In genomic region chrX:143881806-143882468, GRCm38 (mm10) we compare ENCODE assay signal across 18 mouse cellular contexts. TPM values are rescaled to one million over a fixed set of nuclear protein-coding genes. Genes with fewer than 3 reads are reported as not detected.
DNase-seq lines count a peak whose midpoint lies in the region; ATAC-seq and TF ChIP-seq lines count a peak whose summit lies in the region.
"Had no signal": no experiment of that assay in that cellular context is flagged by ENCODE, and none has a peak within 500 bp of the region (broad histone marks: within the 10 kb centered on the region; RNA-seq: fewer than 3 reads in every experiment).

No protein-coding gene starts in this region.

- H3K4me3 ChIP-seq in hindbrain, embryonic 16.5 days (ENCODE audit: low read length): no peak overlapping the region
- no peak overlapping the region for H3K4me3 ChIP-seq in hindbrain, embryonic 11.5 days (ENCODE audit: low read depth, low read length)
- no peak overlapping the region for H3K4me3 ChIP-seq in forebrain, postnatal 0 days (ENCODE audit: low read depth, low read length)
- H3K4me3 ChIP-seq: embryonic facial prominence, embryonic 12.5 days; midbrain, embryonic 12.5 days had no signal

- WGBS in hindbrain, embryonic 16.5 days: 50% methylated on average over 4 of the region's 4 CpGs
- 70% methylated on average over 4 of the region's 4 CpGs for WGBS in hindbrain, embryonic 11.5 days
- WGBS in forebrain, postnatal 0 days: 49% methylated on average over 4 of the region's 4 CpGs

- no peaks in the 10 kb centered on the region for H3K4me1 ChIP-seq in hindbrain, embryonic 16.5 days (ENCODE audit: control insufficient read depth, insufficient read depth, low read depth, low read length)
- H3K4me1 ChIP-seq in hindbrain, embryonic 11.5 days (replicated peaks; ENCODE audit: control insufficient read depth, insufficient read depth, low read length): no peaks in the 10 kb centered on the region
- no peaks in the 10 kb centered on the region for H3K4me1 ChIP-seq in forebrain, postnatal 0 days (ENCODE audit: insufficient read depth)
- H3K4me1 ChIP-seq: embryonic facial prominence, embryonic 12.5 days; midbrain, embryonic 12.5 days had no signal

- H3K36me3 ChIP-seq in hindbrain, embryonic 16.5 days (ENCODE audit: control insufficient read depth, insufficient read depth, low read length): no peaks in the 10 kb centered on the region
- H3K36me3 ChIP-seq in hindbrain, embryonic 11.5 days (ENCODE audit: control insufficient read depth, insufficient read depth, low read length): no peaks in the 10 kb centered on the region
- no peaks in the 10 kb centered on the region for H3K36me3 ChIP-seq in forebrain, postnatal 0 days (ENCODE audit: insufficient read depth)
- H3K36me3 ChIP-seq: embryonic facial prominence, embryonic 12.5 days; midbrain, embryonic 12.5 days had no signal

- TF ChIP-seq POLR2A in brain, embryonic 14.5 days (IDR thresholded peaks at IDR 0.05; ENCODE audit: borderline replicate concordance, extremely low read depth, insufficient read depth, insufficient read length, poor library complexity, severe bottlenecking): no peak

- no peak overlapping the region for H3K4me2 ChIP-seq in hindbrain, embryonic 16.5 days (ENCODE audit: low read length)
- H3K4me2 ChIP-seq in hindbrain, embryonic 11.5 days (replicated peaks; ENCODE audit: low read depth, low read length): no peak overlapping the region
- no peak overlapping the region for H3K4me2 ChIP-seq in forebrain, postnatal 0 days (ENCODE audit: low read depth)
- H3K4me2 ChIP-seq: embryonic facial prominence, embryonic 12.5 days; midbrain, embryonic 12.5 days had no signal

- ATAC-seq in hindbrain, embryonic 16.5 days: peak; percentile 80
- no peak for ATAC-seq in hindbrain, embryonic 11.5 days (ENCODE audit: low FRiP score)
- peak; percentile 81 for ATAC-seq in forebrain, postnatal 0 days
- ATAC-seq in CD4-positive, CD25-positive, alpha-beta regulatory T cell, adult 4 months: no peak
- ATAC-seq: intestine, postnatal 0 days; Patski had no signal

- no peaks in the 10 kb centered on the region for H3K27me3 ChIP-seq in hindbrain, embryonic 16.5 days (replicated peaks; ENCODE audit: control insufficient read depth, insufficient read depth, low read length)
- no peaks in the 10 kb centered on the region for H3K27me3 ChIP-seq in hindbrain, embryonic 11.5 days (ENCODE audit: control insufficient read depth, insufficient read depth, low read length)
- no peaks in the 10 kb centered on the region for H3K27me3 ChIP-seq in forebrain, postnatal 0 days (ENCODE audit: insufficient read depth, low read length)
- H3K27me3 ChIP-seq: CH12.LX; embryonic facial prominence, embryonic 12.5 days; midbrain, embryonic 12.5 days had no signal

- H3K27ac ChIP-seq in hindbrain, embryonic 16.5 days (ENCODE audit: low read depth, low read length): no peak overlapping the region
- no peak overlapping the region for H3K27ac ChIP-seq in hindbrain, embryonic 11.5 days (ENCODE audit: low read depth, low read length)
- H3K27ac ChIP-seq in forebrain, postnatal 0 days (ENCODE audit: low read depth, low read length): no peak overlapping the region
- H3K27ac ChIP-seq: embryonic facial prominence, embryonic 12.5 days; liver, embryonic 14.5 days; midbrain, embryonic 12.5 days had no signal

- no peak for DNase-seq in hindbrain, embryonic 11.5 days (ENCODE audit: low spot score)
- peak; percentile 2 for DNase-seq in lung, postnatal 10 days
- DNase-seq in lung, postnatal 14 days: no peak
- peak; percentile 84 for DNase-seq in brain, embryonic 14.5 days (ENCODE audit: low read depth)
- peak; percentile 53 for DNase-seq in forebrain, postnatal 0 days
- DNase-seq: cerebellum, adult 9-11 months; gastrocnemius, postnatal 14 days; thymus, postnatal 36 days had no signal

- H3K9me3 ChIP-seq in hindbrain, embryonic 16.5 days (ENCODE audit: control insufficient read depth, low read length): no peaks in the 10 kb centered on the region
- H3K9me3 ChIP-seq in hindbrain, embryonic 11.5 days (ENCODE audit: control insufficient read depth, low read length): no peaks in the 10 kb centered on the region
- no peaks in the 10 kb centered on the region for H3K9me3 ChIP-seq in forebrain, postnatal 0 days (ENCODE audit: low read length)
- H3K9me3 ChIP-seq: embryonic facial prominence, embryonic 12.5 days; midbrain, embryonic 12.5 days had no signal

- no peak overlapping the region for H3K9ac ChIP-seq in hindbrain, embryonic 16.5 days (ENCODE audit: low read depth, low read length)
- H3K9ac ChIP-seq in hindbrain, embryonic 11.5 days (ENCODE audit: low read depth, low read length): no peak overlapping the region
- no peak overlapping the region for H3K9ac ChIP-seq in forebrain, postnatal 0 days
- H3K9ac ChIP-seq: embryonic facial prominence, embryonic 12.5 days; liver, embryonic 14.5 days; midbrain, embryonic 12.5 days had no signal

- no peak for TF ChIP-seq CTCF in brain, embryonic 14.5 days (IDR thresholded peaks at IDR 0.05; ENCODE audit: borderline replicate concordance, extremely low read depth, insufficient read depth, insufficient read length)
- no peak for TF ChIP-seq CTCF in forebrain, postnatal 0 days (IDR thresholded peaks at IDR 0.05; ENCODE audit: low read depth)

RNA-seq across cellular contexts. Expression of gene Dcx, which starts 51.2 kb away (rescaled TPM):
- polyA plus RNA-seq in hindbrain, embryonic 16.5 days (2015; fragmentation: Nextera tagmentation; extraction: Ambion mirVana): 230 and 260 TPM in 2 replicates
- polyA plus RNA-seq in hindbrain, embryonic 11.5 days (2014; fragmentation: Nextera tagmentation; extraction: Ambion mirVana): 170 and 180 TPM in 2 replicates
- 239 and 313 TPM in 2 replicates for polyA plus RNA-seq in brain, embryonic 14.5 days (2012; rRNA removed)
- 334 and 422 TPM in 2 replicates for total RNA-seq in forebrain, postnatal 0 days (2014; rRNA removed)
- polyA plus RNA-seq in forebrain, postnatal 0 days (2015; fragmentation: Nextera tagmentation; extraction: Ambion mirVana): 156 and 219 TPM in 2 replicates
- not detected for polyA plus RNA-seq in CD4-positive, CD25-positive, alpha-beta regulatory T cell, adult 4 months (2017; shearing (Covaris generic))
- total RNA-seq: CH12.LX; neutrophil, adult 5-6 weeks had no signal
- polyA plus RNA-seq: small intestine, adult 2 months had no signal

RNA-seq across cellular contexts. Expression of gene Capn6, which starts 54.7 kb away (rescaled TPM):
- polyA plus RNA-seq in hindbrain, embryonic 16.5 days (2015; fragmentation: Nextera tagmentation; extraction: Ambion mirVana): 0.95 and 9.6 TPM in 2 replicates
- 22.6 and 26.4 TPM in 2 replicates for polyA plus RNA-seq in hindbrain, embryonic 11.5 days (2014; fragmentation: Nextera tagmentation; extraction: Ambion mirVana)
- 7.5 and 9.5 TPM in 2 replicates for polyA plus RNA-seq in brain, embryonic 14.5 days (2012; rRNA removed)
- total RNA-seq in forebrain, postnatal 0 days (2014; rRNA removed): 2.3 and 5.5 TPM in 2 replicates
- polyA plus RNA-seq in forebrain, postnatal 0 days (2015; fragmentation: Nextera tagmentation; extraction: Ambion mirVana): 1.2 TPM in 2 replicates
- not detected for polyA plus RNA-seq in CD4-positive, CD25-positive, alpha-beta regulatory T cell, adult 4 months (2017; shearing (Covaris generic))
- total RNA-seq: CH12.LX; neutrophil, adult 5-6 weeks had no signal
- polyA plus RNA-seq: Patski; small intestine, adult 2 months had no signal

Comparison
In these comparisons a context has a peak if more than half of its experiments do, and no peak if none do; other contexts are left out.
1. ATAC-seq: peak in hindbrain, embryonic 16.5 days (single experiment) and forebrain, postnatal 0 days (single experiment); none in hindbrain, embryonic 11.5 days (single experiment) and CD4-positive, CD25-positive, alpha-beta regulatory T cell, adult 4 months (single experiment).
2. DNase-seq: peak in lung, postnatal 10 days (single experiment), brain, embryonic 14.5 days (single experiment) and forebrain, postnatal 0 days (single experiment); none in hindbrain, embryonic 11.5 days (single experiment) and lung, postnatal 14 days (single experiment).
3. RNA of gene Dcx, which starts 51.2 kb away (polyA plus RNA-seq): 239 to 313 TPM in brain, embryonic 14.5 days, 230 to 260 TPM in hindbrain, embryonic 16.5 days, 156 to 219 TPM in forebrain, postnatal 0 days and 170 to 180 TPM in hindbrain, embryonic 11.5 days; not detected in CD4-positive, CD25-positive, alpha-beta regulatory T cell, adult 4 months; every median in the first group is over 100 times any median in the second.